Mouse (Mus musculus): ENCODE measurements around the gene I0C0044D17Rik.

Gene I0C0044D17Rik

GRCm38 (mm10) chr4:98785851-98786250, 37.8 kb downstream of the I0C0044D17Rik start:
- DNase-seq (ENCODE audit: extremely low read depth, low read depth, low spot score), result no peak

- no peak for DNase-seq (ENCODE audit: extremely low read depth, low read depth, low spot score)
Observed at GRCm38 (mm10) chr4:98778219-98778618, 45.4 kb downstream of the I0C0044D17Rik start.

DNA sequence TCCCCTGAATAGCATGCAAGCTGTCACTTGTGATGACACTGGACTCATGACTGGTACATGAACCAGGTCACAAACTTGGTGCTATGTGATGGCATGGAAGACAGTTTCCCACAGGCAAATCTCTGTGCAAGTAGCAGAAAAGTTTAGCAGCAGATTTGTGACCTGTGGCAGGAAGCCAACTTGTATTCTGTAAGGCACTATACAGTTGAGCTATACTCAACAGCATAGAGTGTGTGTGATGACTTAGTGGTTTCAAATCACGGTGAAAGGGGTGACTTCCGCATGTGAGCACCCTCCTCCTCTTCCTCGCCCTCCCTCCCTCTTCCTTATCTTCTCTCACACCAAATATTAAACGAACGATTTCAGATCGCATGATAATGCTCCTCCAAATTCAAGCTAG, 46.2 kb downstream of the I0C0044D17Rik start:
- DNase-seq (ENCODE audit: extremely low read depth, low read depth, low spot score), result no peak

GRCm38 (mm10) chr4:98776721-98777427, 46.8 kb downstream of the I0C0044D17Rik start:
- no peak for DNase-seq (ENCODE audit: extremely low read depth, low read depth, low spot score)

DNA sequence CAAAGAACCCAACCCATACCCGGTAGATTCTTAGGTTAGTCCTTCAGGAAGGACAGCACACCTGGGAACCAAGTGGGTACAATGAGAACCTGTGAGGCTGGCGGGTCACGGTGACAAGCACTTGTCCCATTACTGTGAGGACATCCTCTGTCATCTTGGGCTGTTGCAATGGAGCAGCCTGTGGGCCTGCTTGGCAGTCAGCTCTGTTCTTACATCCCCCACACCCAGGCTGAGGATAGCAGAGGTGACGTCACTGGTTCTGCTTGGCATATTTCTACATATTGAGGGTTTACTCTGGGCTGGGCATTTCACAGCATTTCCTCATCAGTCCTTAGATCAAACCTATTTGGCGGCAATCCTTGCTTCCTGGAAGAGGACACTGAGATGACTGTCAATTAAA, 49.9 kb downstream of the I0C0044D17Rik start:
- DNase-seq (ENCODE audit: extremely low read depth, low read depth, low spot score), result peak; percentile 51

All from fat pad, adult 2 months (tissue).